Mouse (Mus musculus) lung, postnatal 14 days (tissue): ENCODE measurements around the gene Mki67.
"Not testable (repeated sequence)": the region's sequence is repeated elsewhere in the genome, so short reads cannot be mapped to it uniquely, and the experiment has no call there.

Experiments used
- DNase-seq: peaks from one replicate; pipeline ENCODE4 v3.0.0; 2021

The Mki67 gene

DNA sequence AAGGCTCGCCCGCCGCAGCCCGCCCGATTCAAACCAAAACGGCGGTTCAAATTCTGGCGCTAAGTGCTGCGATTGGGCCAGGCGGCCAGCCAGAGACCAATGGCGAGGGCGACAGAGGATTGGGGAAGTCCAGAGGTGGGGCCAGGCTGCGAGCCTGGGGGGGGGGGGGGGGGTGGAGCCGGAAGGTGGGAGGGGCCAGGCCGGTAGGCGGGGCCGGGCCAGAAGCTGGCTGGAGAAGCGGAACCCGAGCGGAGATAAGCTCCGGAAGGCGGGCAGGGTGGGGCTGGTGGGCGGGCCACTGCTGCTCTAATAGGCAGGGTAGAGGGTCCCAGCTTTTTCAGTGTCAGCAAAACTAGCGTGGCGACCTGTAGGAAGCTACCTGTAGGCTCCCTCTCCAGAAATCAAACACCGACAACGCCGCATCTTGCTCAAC, 300 bp upstream of the Mki67 start:
- DNase-seq = peak; percentile 91

DNA sequence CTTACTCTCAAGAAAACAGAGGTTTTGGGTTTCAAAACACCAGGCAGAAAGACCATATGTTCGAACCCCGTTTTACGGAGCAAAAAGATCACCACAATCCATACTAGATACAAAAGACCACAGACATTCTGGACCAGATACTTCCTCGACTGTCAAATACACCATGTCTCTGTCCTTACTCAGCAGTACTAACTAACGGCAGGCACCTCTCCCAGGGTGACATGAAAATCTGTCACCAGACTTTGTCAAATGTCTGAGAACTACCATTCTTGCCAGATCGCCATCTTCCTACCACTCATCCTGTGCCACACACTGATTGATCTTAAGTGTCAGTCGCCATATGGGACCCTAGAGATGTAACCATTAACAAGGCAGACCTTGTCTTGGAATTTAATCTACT, 995 bp downstream of the Mki67 start:
- no peak for DNase-seq

GRCm38 (mm10) chr7:135713326-135713725, 2.8 kb downstream of the Mki67 start:
- DNase-seq = no peak

- no peak for DNase-seq
Measured at GRCm38 (mm10) chr7:135712534-135712933, 3.6 kb downstream of the Mki67 start.

- DNase-seq = no peak
Measured at GRCm38 (mm10) chr7:135710702-135711101, 5.5 kb downstream of the Mki67 start.

- DNase-seq = no peak
Measured at GRCm38 (mm10) chr7:135705753-135706152, 10.4 kb downstream of the Mki67 start.

GRCm38 (mm10) chr7:135705083-135705482, 11.1 kb downstream of the Mki67 start:
- DNase-seq = no peak

- DNase-seq = no peak
Measured at GRCm38 (mm10) chr7:135704251-135704650, 11.9 kb downstream of the Mki67 start.

- DNase-seq = no peak
Measured at GRCm38 (mm10) chr7:135703600-135704148, 12.5 kb downstream of the Mki67 start.

- not testable (repeated sequence) for DNase-seq
Measured at GRCm38 (mm10) chr7:135699351-135699750, 16.8 kb downstream of the Mki67 start.

GRCm38 (mm10) chr7:135698362-135698761, 17.8 kb downstream of the Mki67 start:
- DNase-seq = no peak

GRCm38 (mm10) chr7:135697021-135697740, 19.0 kb downstream of the Mki67 start:
- peak; percentile 24 for DNase-seq

GRCm38 (mm10) chr7:135696127-135696526, 20.0 kb downstream of the Mki67 start:
- no peak for DNase-seq

GRCm38 (mm10) chr7:135694796-135695195, 21.4 kb downstream of the Mki67 start:
- DNase-seq = no peak

DNA sequence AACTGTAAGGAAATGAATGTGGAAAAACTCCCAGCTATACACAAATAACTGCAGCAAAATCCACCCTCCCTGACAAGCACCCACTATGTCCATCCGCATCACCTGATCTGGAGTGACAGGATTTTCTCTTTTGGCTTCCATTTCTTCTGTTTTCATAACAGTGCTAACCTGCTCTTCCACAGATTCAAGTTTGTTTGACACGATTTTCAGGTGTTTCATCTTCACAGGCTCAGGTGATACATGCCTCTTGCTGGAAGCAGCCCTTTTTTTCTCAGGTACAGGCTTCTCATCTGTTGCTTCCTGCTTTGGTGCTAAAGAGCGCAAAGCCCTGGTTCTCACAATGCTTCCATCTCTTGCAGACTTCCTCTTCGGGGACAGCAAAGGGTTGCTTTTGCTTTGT, 22.0 kb downstream of the Mki67 start:
- DNase-seq = no peak

- no peak for DNase-seq
Measured at GRCm38 (mm10) chr7:135691941-135692340, 24.2 kb downstream of the Mki67 start.

- DNase-seq = no peak
Measured at GRCm38 (mm10) chr7:135689396-135689795, 26.8 kb downstream of the Mki67 start.

DNA sequence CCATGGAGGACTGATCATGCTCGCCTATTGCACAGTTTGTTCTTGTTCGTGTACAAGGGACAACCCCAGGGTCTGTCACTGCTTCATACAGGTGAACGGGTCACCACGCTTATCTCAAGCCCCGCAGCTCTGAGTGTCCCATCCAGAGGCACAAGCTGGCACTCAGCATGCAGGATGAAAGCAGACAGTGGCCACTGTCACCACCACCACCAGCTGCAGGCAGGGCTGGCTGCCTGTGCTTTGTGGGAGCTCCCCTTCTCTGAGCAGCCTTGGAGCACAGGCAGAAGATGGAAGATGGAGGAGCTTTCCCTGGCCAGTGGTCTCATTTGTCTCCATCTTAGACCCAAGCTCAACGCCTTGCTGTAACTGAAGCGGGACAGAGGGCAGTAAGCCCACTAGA, 31.2 kb downstream of the Mki67 start:
- DNase-seq = no peak

- DNase-seq = not testable (repeated sequence)
Measured at GRCm38 (mm10) chr7:135684098-135684497, 32.1 kb downstream of the Mki67 start.

DNA sequence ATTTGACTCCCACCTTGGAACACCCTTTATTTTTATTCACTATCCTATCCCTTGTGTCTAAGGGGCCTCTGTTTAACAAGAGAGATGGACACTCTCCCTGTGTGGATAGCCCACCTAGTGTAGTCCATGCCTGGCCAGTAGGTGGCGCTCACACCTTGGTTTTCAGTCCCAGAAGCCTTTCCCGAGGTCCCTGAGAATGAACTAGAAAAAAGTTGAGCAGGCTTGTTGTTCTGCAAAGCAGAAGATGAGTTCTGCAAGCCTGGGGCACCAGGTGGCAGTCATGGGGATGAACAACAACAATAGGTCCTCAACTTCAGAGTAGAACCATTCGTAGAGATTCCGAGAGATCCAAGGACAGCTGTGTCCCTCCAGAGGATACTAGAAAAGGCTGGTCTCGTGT, 35.8 kb downstream of the Mki67 start:
- peak; percentile 80 for DNase-seq

- no peak for DNase-seq
Measured at GRCm38 (mm10) chr7:135676722-135677121, 39.4 kb downstream of the Mki67 start.

GRCm38 (mm10) chr7:135673576-135673975, 42.6 kb downstream of the Mki67 start:
- no peak for DNase-seq

DNA sequence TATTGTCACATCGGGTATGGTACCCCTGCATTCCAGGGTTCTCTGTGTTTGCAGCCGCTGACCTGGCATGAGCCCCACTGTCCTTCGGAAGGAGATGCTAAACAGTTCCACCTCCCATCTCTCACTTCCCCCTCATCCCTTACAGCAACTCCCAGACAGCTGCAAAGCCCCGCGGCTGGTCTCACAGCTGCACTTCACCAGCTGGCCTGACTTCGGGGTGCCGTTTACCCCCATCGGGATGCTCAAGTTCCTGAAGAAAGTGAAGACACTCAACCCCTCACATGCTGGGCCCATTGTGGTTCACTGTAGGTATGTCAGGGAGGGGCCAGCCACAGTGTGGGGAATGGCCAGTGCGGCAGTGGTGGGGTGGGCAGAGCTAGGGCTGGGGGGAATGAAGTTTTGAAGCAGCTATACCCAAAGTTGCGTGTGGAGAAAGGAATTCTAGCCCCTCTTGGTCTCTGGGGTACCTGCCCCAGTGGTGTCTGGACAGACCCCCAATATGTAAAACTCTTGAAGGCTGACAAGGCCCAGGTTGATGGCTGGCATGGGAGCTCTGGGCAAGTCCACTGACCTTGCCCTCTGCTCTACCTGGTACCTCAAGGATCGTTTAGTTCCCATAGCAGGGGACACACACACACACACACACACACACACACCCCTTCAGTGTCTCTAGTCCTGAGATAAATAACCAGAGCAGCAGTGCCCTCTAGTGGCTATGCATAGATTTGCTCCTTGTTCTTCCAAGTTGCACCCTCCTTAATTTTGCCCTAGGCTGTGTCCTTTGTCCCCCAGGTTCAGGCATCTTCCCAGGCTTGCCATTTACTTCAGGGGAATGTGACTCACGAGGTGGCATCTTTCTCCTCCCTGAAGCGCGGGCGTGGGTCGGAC, 47.1 kb downstream of the Mki67 start:
- DNase-seq = peak; percentile 69

DNA sequence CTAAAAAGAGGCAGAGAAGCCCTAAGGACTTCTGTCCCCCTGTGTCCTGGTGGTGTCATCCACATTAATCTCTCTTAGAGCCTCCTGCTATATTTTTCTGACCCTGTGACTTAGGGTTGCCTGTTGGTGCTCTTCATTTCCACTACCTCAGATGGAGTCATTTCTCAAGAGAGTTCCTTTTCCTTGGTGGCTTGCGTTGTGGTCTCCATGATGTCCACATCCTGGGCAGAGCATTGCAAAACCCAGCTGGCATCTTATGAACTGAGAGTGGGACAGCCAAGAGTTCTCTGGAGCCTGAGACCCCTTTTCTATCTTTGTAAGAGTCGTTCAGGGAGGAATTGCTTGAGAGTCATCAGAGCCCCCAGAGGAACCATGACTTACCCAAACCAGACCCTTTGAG, 49.8 kb downstream of the Mki67 start:
- DNase-seq = no peak
